Mouse (Mus musculus): Measurements from ENCODE around the gene Eno1.

- no peak for TF ChIP-seq CTCF (conservative IDR thresholded peaks at IDR 0.05; ENCODE audit: insufficient read depth, insufficient read length, low read depth, low read length)
- TF ChIP-seq POLR2A (IDR thresholded peaks at IDR 0.05; ENCODE audit: low read depth, low read length), result no peak
Measured at GRCm38 (mm10) chr4:150265471-150265870, 28.9 kb downstream of the Eno1 start.
